Mouse (Mus musculus): ENCODE data around the gene Fgfr3. TPM values are rescaled to one million over a fixed set of nuclear protein-coding genes. Genes with fewer than 3 reads are reported as not detected.

Gene Fgfr3
- total RNA-seq, 2 experiments from 2014 or later = 120 to 122 TPM

DNA sequence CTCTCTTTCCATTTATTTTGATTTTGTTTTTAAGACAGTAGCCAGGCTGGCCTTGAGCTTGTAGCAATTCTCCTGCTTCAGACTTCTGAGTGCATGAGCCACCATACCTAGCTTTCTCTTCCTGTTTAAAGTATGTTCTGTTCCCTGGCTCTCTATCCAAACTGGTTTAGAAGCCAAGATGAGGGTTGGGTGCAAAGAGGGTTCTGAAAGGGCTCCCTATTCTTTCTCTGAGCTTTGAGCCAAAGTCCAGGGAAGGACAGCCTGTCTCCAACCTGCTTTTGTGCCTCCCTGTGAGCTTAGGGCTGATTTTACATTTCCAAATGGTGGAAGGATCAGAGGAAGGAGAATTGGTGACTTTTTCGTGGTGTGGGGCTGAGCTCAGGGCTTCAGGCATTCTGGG, 5.4 kb downstream of the Fgfr3 start:
- no peak for DNase-seq (ENCODE audit: low spot score in 2 of 2)

DNA sequence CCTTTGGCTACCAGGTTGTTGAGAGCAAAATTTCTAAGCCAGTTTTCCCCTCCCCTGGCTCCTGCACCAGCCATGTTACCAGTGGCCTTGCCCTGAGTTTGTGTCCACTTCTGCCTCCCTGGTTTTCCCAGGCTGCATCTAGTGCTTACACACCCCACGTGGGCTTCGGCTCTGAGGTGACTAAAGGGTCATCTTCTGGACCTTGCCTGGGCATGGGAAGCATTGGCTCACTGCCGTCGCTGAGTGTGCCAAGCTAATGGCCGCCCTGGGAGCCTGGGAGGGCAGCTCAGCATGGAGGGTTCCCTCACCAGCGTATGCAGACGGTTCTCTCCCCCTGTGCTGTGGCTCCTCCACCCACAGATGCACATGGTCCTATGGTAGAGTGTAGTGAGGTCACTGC, 7.4 kb downstream of the Fgfr3 start:
- DNase-seq (ENCODE audit: low spot score in 2 of 2) = no peak

DNA sequence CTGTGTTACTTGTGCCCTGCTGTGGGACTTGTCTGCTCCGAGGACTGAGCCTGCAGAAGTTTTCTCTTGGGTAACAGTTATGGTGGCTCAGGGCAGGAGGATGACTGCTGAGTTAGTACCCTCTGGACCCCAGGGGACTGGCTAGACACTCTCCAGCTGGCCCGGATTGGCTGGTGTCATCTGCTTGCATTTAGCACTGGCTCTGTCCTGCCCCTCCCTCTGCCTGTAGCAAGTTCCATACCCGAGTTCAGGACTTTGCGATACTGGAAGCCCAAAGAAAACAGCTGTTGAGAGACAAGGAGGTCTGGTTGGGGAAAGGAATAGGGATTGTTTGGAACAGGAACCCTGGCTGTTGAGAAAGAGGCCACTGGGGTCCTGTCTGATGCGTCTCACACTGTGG, 9.0 kb downstream of the Fgfr3 start:
- no peak for DNase-seq (ENCODE audit: low spot score in 2 of 2)

DNA sequence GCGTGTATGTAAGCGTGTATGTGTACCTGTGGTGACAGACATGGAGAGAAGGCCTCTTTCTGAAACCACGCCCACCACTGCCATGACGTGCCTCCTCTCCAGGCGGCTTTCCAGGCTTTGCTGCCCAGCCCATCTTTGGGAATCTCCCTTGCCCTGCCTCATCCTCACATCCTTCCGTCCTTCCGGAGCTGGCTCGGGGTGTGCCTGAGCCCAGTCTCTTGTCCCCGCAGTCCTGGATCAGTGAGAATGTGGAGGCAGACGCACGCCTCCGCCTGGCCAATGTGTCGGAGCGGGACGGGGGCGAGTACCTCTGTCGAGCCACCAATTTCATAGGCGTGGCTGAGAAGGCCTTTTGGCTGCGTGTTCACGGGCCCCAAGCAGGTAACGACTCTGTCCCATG, 9.6 kb downstream of the Fgfr3 start:
- DNase-seq (ENCODE audit: low spot score in 2 of 2) = no peak

DNA sequence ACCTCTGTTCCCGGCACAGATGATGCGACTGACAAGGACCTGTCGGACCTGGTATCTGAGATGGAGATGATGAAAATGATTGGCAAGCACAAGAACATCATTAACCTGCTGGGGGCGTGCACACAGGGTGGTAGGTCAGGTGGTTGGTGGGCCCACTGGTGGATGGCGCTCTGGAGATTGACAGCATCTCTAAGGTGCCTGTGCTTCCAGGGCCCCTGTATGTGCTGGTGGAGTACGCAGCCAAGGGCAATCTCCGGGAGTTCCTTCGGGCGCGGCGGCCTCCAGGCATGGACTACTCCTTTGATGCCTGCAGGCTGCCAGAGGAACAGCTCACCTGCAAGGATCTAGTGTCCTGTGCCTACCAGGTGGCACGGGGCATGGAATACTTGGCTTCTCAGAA, 12.4 kb downstream of the Fgfr3 start:
- no peak for DNase-seq (ENCODE audit: low spot score in 2 of 2)

DNA sequence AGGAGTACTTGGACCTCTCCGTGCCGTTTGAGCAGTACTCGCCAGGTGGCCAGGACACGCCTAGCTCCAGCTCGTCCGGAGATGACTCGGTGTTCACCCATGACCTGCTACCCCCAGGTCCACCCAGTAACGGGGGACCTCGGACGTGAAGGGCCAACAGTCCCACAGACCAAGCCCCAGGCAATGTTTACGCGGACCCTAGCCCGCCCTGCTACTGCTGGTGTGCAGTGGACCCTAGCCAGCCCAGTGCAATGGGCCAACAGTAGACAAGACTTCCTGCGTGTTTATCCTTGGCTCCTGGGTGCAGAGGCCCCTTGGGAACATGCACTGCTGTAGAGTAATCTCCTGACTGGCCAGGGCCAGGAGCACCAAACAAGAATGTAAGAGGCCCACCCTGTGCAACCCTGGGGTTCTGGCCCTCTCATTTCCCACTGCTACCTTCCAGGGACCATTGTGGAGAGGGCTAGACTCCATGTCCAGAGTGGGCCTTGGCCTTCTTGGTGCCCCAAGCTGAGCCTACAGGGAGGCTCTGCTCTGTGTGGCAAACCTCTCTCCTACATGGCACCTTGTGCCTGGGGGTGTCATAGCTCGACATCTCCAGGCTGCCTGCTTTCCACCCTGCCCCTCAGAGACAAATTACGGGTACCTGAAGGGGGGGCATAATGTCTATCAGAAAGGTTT, 14.1 kb downstream of the Fgfr3 start:
- DNase-seq (ENCODE audit: low spot score in 2 of 2) = no peak

DNA sequence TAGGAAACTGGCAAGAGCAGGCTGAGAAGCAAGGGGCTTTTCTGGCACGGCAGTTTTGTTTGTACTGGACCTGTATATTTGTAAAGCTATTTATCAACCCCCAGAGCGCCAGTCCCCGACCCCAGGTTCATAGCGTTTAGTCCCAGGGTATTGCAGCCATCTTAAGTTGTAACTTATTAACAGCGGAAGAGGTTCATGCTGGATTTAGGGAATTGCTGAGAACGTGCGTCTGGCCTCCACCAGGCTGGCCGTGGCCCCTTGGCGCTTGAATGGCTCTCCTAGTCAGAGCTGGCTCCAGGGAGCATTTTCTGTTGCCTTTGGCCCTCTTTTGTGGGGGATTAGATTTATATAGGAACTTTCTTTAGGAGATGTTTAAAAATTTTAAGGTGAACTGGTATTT, 14.8 kb downstream of the Fgfr3 start:
- no peak for DNase-seq (ENCODE audit: low spot score in 2 of 2)

DNA sequence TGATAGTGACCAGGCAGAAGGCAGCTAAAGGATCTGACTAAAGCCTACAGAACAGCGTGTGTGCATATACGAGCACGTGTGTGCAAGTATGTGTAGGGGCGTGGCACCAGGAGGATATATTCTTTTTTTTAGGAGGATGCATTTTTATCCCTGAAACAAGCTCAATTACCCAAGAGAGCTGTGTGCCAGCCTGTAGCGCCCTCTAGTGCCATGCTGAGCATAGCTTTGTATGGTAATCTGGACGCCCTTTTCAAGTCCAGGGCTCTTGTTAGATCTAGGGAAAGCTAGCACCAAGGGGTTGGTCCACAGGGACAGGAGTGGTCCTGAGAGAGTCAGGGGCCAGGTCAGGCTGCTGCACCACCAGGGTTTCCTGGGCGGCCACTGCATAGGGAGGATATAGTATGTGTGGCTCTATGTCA, 16.4 kb downstream of the Fgfr3 start:
- peak; percentile 54 to 84 for DNase-seq (ENCODE audit: low spot score in 2 of 2)

DNA sequence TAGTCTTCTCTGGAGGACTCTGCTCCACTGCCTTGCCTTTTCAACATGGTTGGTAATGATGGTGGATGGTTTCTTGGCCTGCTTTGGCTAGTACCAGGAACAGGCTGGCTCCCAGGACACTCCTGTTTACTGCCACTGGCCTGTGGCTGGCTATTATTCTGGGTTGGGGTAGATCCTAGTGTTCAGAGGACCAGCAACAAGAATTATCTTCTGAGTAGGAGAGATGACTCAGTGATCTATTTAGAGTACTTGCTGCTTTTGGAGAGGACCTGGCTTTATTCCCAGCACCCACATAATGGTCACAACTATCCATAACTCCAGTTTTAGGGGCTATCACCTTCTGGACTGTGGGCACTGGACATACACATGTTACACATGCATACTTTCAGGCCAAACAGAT, 16.9 kb downstream of the Fgfr3 start:
- DNase-seq (ENCODE audit: low spot score in 2 of 2) = no peak

DNA sequence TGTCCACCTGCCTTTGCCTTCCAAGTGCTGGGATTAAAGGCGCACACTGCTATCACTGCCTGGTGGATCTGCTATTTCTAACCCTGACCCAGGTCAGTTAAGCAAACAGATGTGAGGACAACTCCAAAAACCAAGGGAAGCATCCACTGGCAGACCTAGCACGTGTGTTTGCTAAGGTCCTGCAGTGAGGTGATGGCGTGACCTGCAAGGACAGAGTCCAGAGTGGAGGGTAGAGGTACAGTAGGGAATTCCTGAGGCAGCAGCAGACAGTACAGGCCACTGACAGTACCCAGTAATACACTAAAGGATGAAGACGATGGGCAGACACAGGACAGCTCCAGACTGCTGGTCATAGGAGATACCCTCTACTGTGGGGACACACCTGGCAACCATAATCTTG, 19.1 kb downstream of the Fgfr3 start:
- DNase-seq (ENCODE audit: low spot score in 2 of 2) = no peak

DNA sequence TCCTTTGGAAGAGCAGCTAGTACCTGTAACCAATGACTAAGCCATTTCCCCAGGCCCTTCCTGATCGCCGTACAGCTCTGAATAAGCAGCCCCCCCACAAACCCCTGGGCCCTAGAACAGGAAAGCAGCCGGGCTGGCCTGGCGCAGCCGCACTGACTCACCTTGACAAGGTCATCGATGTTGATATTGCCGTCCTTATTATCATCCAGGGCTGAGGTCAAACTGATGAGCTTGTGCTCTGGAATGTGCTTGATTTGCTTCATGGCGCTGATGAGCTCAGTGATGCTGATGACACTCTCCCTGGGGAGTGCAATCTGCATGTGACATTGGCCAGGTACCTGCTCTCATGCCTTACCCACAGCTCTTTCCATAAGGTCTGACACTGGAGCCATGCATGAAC, 22.0 kb downstream of the Fgfr3 start:
- no peak for DNase-seq (ENCODE audit: low spot score in 2 of 2)

DNA sequence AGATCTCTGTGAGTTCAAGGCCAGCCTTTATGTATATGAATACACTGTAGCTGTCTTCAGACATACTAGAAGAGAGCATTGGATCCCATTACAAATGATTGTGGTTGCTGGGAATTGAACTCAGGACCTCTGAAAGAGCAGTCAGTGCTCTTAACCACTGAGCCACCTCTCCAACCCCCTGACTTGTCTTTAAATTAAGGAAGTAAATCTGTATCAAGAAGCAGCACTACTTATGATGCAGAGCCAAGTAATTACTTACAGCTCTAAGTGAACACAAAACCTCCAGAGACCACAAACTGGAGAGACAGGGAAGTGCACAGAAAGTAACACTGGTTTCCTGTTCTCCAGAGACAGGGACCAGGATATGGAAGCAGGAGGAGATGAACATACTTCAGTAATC, 55.7 kb downstream of the Fgfr3 start:
- no peak for DNase-seq (ENCODE audit: low spot score in 2 of 2)

DNA sequence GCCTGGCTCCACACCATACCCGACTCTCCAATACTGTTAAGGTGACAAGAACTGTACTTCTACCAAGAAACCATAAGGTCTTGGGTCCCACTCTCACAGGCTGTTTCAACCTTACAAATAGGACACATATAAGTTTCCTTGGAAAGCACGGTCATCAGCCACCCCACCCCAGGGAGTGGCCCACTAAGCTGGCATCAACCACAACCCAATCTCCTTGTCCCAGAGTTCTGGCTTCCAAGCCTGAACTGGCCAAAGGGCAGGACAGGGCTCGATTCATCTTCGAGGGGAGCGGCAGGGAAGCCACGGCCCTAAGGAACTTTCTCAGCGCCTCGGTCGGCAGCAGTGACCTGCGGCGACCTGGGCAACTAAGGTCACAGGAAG, 60.5 kb downstream of the Fgfr3 start:
- no peak for DNase-seq (ENCODE audit: low spot score in 2 of 2)

DNA sequence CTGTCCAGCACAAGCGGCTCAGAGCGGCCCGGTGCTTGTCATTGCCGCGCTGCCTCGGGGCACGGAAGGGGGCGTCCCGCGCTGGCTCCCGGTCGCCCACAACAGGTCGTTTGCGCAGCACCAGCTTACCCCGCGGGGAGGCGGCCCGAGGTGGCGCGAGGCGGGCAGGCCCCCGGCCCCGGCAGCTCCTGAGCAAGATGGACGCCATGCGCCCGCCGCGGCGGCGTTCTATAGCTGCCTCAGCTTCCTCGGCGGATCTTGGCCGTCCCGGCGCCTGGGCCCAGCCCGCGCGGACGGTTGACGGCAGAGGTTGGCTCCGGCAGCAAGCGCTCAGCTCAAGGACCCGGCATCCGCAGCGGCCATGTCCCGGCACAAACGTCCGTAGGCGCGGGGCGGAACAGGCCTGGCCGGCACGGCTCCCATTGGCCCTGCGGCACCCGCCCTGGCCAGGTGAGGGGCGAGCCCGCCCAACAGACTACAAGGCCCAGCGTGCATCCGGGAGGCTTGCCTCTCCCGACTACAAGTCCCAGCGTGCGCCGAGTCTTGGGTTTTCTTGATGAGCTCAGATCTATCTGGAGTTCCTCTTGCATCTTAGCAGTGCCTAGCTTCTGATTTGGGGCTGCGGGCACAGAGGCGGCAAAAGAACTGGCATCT, 61.0 kb downstream of the Fgfr3 start, which contains the start of gene Letm1:
TSS of gene Letm1 (minus strand) at position 473 of the 654 bp plus-strand sequence.
- DNase-seq (ENCODE audit: low spot score in 2 of 2) = peak; percentile 96 to 97

DNA sequence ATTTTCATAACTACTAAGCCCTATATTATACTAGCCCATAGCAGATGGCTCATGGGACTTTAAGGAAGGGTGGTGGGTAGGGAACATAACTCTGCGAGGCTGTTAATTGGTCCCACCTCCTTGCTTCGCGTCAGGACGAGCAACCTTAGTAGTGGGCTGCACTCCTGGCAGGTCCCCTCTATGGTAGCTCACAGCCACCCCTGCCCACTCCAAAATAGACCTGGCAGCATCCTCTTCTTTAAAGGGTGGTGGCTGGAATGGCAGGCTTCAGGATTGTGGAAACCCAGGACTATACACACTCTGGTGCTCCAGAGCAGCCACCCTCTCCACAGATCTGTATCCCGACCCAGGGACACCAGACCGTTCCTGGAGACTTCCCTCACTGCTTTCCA, 61.5 kb downstream of the Fgfr3 start:
- no peak for DNase-seq (ENCODE audit: low spot score in 2 of 2)

Other genes with a start within 250 kb of the Fgfr3 start
- gene Fam53a, start 92.0 kb upstream of the Fgfr3 start, total RNA-seq (2021) = 10 to 100 TPM; 24.7 to 27.3 TPM
- gene Gm9903, start 91.7 kb upstream of the Fgfr3 start, total RNA-seq (2021) = under 1 TPM; 0.56 to 0.77 TPM
- gene Slbp, start 69.1 kb upstream of the Fgfr3 start, total RNA-seq (2021) = 10 to 100 TPM; 19.5 to 21.0 TPM
- gene Tacc3, start 63.5 kb upstream of the Fgfr3 start, total RNA-seq (2021) = 1 to 10 TPM; 3.2 to 3.3 TPM
- gene Tmem129, start 63.3 kb upstream of the Fgfr3 start, total RNA-seq (2021) = 10 to 100 TPM; 22.6 to 23.4 TPM
- 100 to 1,000 TPM in 1 of 2 experiments, 10 to 100 TPM in 1; 95.4 to 101 TPM for gene Letm1, start 61.1 kb downstream of the Fgfr3 start, total RNA-seq (2021)
- 100 to 1,000 TPM; 118 to 119 TPM for gene Nsd2, start 99.1 kb downstream of the Fgfr3 start, total RNA-seq (2021)
- 10 to 100 TPM; 19.7 to 20.2 TPM for gene Nelfa, start 214.7 kb downstream of the Fgfr3 start, total RNA-seq (2021)